Mouse (Mus musculus): Measurements from ENCODE around the gene Abcc8. TPM values are rescaled to one million over a fixed set of nuclear protein-coding genes. Genes with fewer than 3 reads are reported as not detected.

Abcc8 gene
- polyA plus RNA-seq (2015; fragmentation: Nextera tagmentation; extraction: Ambion mirVana): 6.2 and 7.1 TPM in 2 replicates

- H3K4me3 ChIP-seq: peak within 1 kb of the TSS; percentile 54
- no peaks in the 10 kb centered on the region for H3K36me3 ChIP-seq
- peak; percentile 58 for ATAC-seq (ENCODE audit: low FRiP score)
- H3K4me2 ChIP-seq: peak within 1 kb of the TSS; percentile 82
- peak within 1 kb of the TSS; percentile 71 for H3K9ac ChIP-seq
- H3K27me3 ChIP-seq: peaks cover 60% of the 10 kb centered on the region
- H3K4me1 ChIP-seq (replicated peaks): peaks cover 14% of the 10 kb centered on the region
- no peak within 1 kb of the TSS for H3K27ac ChIP-seq
- 2% methylated on average over 65 of the region's 75 CpGs for WGBS
- no peaks in the 10 kb centered on the region for H3K9me3 ChIP-seq
Observed at GRCm38 (mm10) chr7:46179431-46180275, at the start of gene Abcc8. Gene Abcc8 (minus strand): TSS chr7:46180033.

DNA sequence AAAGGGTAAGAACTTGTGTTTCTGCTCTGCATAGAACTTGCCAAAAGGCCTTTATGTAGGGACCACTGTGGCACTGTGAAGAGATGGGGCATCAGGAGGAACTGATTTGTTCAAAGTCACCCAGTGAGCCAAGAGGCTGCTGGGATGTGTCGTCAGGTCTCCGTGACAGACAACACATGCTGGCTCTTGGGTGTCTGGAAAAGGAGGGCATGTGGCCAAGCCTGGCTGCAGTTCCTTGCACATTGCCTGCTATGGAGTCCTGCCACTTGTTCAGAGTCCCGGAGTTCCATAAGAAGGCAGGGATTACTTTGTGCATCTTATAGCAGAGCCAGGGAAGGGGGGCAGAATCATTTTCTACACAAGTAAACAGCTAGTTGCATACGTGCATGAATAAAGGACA is 47.1 kb upstream of the Abcc8 start:
- Histone ChIP-seq H3K4me2 (no peak overlapping the region), H3K36me3 (no peaks in the 10 kb centered on the region), H3K27me3 (no peaks in the 10 kb centered on the region), H3K9ac (no peak overlapping the region), H3K4me1 (replicated peaks) (peaks cover 12% of the 10 kb centered on the region), H3K9me3 (no peaks in the 10 kb centered on the region), H3K4me3 (no peak overlapping the region), H3K27ac (no peak overlapping the region)
- ATAC-seq (ENCODE audit: low FRiP score): no peak
- WGBS: 67% methylated on average over 4 of the region's 4 CpGs

DNA sequence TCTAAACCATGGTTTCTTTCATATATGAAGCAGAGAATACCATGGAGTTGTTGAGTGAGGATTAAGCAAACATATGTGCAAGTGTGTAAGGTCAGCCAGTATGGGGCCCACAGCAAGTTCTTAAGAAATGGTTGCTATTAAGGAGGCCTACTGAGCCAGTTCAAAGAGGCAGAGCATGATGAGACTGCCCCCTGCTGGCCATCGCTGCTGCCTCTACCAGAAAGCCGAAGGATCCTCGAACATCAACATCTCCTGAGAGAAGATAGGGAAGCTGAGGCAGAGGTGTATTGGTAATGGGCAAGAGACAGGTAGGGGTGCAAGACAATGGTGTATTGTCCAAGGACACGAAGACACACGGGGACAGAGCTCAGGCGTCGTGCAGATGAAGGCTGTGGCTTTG is 46.4 kb upstream of the Abcc8 start:
- Histone ChIP-seq H3K9ac (no peak overlapping the region), H3K36me3 (no peaks in the 10 kb centered on the region)

GRCm38 (mm10) chr7:46220591-46221129 is 40.8 kb upstream of the Abcc8 start:
- Histone ChIP-seq H3K27ac (no peak overlapping the region), H3K27me3 (peaks cover 10% of the 10 kb centered on the region; the same call in 1 of the 2 replicates), H3K9ac (no peak overlapping the region), H3K4me1 (replicated peaks) (peaks cover 4% of the 10 kb centered on the region; the same call in 1 of the 2 replicates), H3K4me3 (no peak overlapping the region), H3K9me3 (no peaks in the 10 kb centered on the region), H3K4me2 (no peak overlapping the region), H3K36me3 (no peaks in the 10 kb centered on the region)
- 80% methylated on average over 8 of the region's 8 CpGs for WGBS
- no peak for ATAC-seq (ENCODE audit: low FRiP score)

More for the DNA sequence above, 46.4 kb upstream of the Abcc8 start:
- no peak overlapping the region for H3K4me2 ChIP-seq
- no peaks in the 10 kb centered on the region for H3K27me3 ChIP-seq
- H3K9me3 ChIP-seq: no peaks in the 10 kb centered on the region
- ATAC-seq (ENCODE audit: low FRiP score): no peak
- no peak overlapping the region for H3K27ac ChIP-seq
- no peak overlapping the region for H3K4me3 ChIP-seq
- peaks cover 12% of the 10 kb centered on the region for H3K4me1 ChIP-seq (replicated peaks)
- 24% methylated on average over 7 of the region's 7 CpGs for WGBS

GRCm38 (mm10) chr7:46218415-46218814 is 38.6 kb upstream of the Abcc8 start:
- Histone ChIP-seq H3K4me1 (replicated peaks) (peaks cover 4% of the 10 kb centered on the region; the same call in 1 of the 2 replicates), H3K9me3 (no peaks in the 10 kb centered on the region), H3K27me3 (peaks cover 10% of the 10 kb centered on the region; the same call in 1 of the 2 replicates), H3K4me2 (no peak overlapping the region), H3K9ac (no peak overlapping the region), H3K4me3 (no peak overlapping the region), H3K36me3 (no peaks in the 10 kb centered on the region), H3K27ac (no peak overlapping the region)
- WGBS: 13% methylated on average over 11 of the region's 11 CpGs
- peak; percentile 29; the same call in 1 of the 2 replicates for ATAC-seq (ENCODE audit: low FRiP score)

DNA sequence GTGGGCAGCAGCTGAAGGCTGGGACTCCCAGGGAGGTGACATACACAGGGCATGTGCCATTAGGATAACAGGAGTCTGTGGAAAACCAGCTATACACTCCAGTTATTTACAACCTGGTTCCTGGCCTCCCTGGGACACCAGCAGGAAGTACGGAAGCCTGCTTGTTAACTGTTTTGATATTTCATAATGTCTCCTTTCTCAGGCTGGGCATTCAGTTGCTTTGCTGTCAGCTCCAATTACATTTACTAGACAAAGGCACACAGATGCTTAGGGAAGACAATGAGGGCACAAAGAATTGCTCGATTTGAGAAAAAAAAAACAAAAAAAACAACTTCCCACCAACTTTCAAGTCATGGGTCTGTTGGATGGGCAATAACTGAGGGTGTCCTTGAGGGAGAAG is 36.6 kb upstream of the Abcc8 start:
- WGBS: 57% methylated on average over 2 of the region's 2 CpGs
- Histone ChIP-seq H3K4me2 (no peak overlapping the region), H3K9ac (no peak overlapping the region)

DNA sequence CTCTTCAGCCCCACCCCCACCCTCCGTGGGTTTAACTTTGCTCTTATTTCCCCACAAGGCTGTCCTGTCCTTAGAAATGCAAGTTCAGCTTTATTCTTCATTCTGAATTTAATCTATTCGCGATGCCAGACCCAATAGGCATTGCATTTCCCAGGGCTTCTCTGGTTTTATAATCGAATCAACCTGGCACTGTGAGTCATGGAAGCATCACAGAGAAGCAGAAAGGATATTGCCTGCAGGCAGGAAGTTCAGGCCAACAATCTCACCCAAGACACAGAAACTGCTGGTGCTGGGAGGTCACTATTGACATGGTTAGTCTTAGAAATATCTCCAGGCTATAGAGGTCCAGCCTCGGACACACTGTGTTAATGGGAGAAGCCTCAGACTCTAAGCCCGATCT is 30.4 kb upstream of the Abcc8 start:
- Histone ChIP-seq H3K9me3 (no peaks in the 10 kb centered on the region), H3K9ac (no peak overlapping the region), H3K36me3 (no peaks in the 10 kb centered on the region), H3K27me3 (no peaks in the 10 kb centered on the region), H3K4me1 (replicated peaks) (no peaks in the 10 kb centered on the region), H3K27ac (no peak overlapping the region), H3K4me3 (no peak overlapping the region), H3K4me2 (no peak overlapping the region)
- ATAC-seq (ENCODE audit: low FRiP score): no peak
- 88% methylated on average over 6 of the region's 6 CpGs for WGBS

More for the DNA sequence above, 36.6 kb upstream of the Abcc8 start:
- no peak for ATAC-seq (ENCODE audit: low FRiP score)
- H3K4me3 ChIP-seq: no peak overlapping the region
- no peaks in the 10 kb centered on the region for H3K36me3 ChIP-seq
- no peak overlapping the region for H3K27ac ChIP-seq
- H3K27me3 ChIP-seq: peaks cover 10% of the 10 kb centered on the region; the same call in 1 of the 2 replicates
- H3K4me1 ChIP-seq (replicated peaks): peaks cover 4% of the 10 kb centered on the region; the same call in 1 of the 2 replicates
- H3K9me3 ChIP-seq: no peaks in the 10 kb centered on the region

GRCm38 (mm10) chr7:46208131-46208530 is 28.3 kb upstream of the Abcc8 start:
- ATAC-seq (ENCODE audit: low FRiP score): no peak
- no peaks in the 10 kb centered on the region for H3K9me3 ChIP-seq
- WGBS: 93% methylated on average over 8 of the region's 8 CpGs

DNA sequence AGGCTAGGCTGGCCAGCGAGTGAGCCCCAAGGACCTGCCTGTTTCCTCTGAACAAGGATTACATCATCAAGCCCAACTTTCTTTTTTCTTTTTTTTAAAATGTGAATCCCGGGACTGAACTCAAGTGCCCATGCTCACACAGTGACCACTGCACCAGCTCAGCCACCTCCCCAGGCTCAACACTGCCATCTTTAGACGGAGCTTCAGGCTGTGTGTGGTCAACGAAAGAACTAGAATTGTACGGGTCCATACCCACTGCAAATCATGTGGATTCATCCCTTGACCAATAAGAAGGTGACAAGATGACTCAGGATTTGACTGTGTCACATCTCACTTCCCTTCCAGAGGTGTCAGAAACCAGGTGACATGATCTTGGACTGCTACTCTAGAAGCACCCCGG is 24.9 kb upstream of the Abcc8 start:
- Histone ChIP-seq H3K36me3 (no peaks in the 10 kb centered on the region), H3K4me3 (no peak overlapping the region), H3K4me2 (no peak overlapping the region), H3K4me1 (replicated peaks) (peaks cover 12% of the 10 kb centered on the region), H3K9me3 (no peaks in the 10 kb centered on the region), H3K27me3 (0 out of 2 replicates have a peak, but pooled peaks cover 7% of the 10 kb centered on the region), H3K27ac (no peak overlapping the region), H3K9ac (no peak overlapping the region)
- no peak for ATAC-seq (ENCODE audit: low FRiP score)
- 76% methylated on average over 6 of the region's 6 CpGs for WGBS

More at GRCm38 (mm10) chr7:46208131-46208530, 28.3 kb upstream of the Abcc8 start:
- Histone ChIP-seq H3K9ac (no peak overlapping the region), H3K4me2 (no peak overlapping the region), H3K27ac (no peak overlapping the region), H3K4me3 (no peak overlapping the region), H3K36me3 (no peaks in the 10 kb centered on the region), H3K4me1 (replicated peaks) (no peaks in the 10 kb centered on the region), H3K27me3 (0 out of 2 replicates have a peak, but pooled peaks cover 5% of the 10 kb centered on the region)

DNA sequence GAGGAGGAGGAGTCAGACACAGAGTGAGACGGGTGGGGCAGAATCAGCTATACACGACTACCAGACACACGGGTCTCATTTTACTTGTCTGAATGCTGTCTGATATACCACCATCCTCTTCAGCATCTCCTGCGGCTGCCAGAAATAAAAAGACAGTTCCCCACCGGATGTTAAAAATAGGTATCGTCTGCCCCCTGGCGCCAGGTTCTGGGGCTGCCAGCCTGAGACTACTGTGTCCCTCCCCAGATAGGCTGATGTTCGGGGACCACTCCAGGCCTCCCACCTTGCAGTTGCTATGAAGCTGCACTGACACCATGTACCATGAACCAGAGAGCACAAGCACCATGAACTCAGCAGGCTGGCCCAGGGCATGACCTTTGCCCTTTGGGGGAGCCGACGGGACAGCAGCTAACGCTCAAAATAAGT is 24.2 kb upstream of the Abcc8 start:
- Histone ChIP-seq H3K9ac (0 out of 2 replicates have a peak overlapping the region, but pooled peaks have one; percentile 24), H3K36me3 (no peaks in the 10 kb centered on the region), H3K27me3 (0 out of 2 replicates have a peak, but pooled peaks cover 9% of the 10 kb centered on the region), H3K4me3 (no peak overlapping the region), H3K4me2 (no peak overlapping the region), H3K9me3 (no peaks in the 10 kb centered on the region), H3K27ac (no peak overlapping the region), H3K4me1 (replicated peaks) (peaks cover 12% of the 10 kb centered on the region)
- WGBS: 45% methylated on average over 11 of the region's 11 CpGs
- peak; percentile 38 for ATAC-seq (ENCODE audit: low FRiP score)

DNA sequence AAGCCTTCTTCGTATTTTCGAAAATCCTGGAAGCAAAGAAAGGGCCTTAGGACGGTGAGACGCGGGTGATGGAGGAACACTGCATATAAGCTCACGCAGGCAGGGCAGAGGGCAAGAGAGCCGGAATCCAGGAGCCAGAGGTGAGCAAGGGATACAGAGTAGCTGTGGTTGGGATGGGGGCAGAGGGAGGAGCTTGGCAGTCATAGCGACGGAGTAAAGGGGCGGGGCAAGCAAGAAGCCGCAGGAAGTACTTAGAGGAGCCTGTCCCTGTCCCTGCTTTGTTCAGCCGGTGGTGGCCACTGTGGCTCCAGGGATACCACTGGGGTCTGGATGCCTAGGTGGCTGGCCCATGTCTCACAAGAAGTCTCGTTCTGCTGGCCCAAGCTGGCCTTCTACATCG is 21.8 kb upstream of the Abcc8 start:
- WGBS: 17% methylated on average over 13 of the region's 14 CpGs
- H3K9ac ChIP-seq: no peak overlapping the region
- H3K4me3 ChIP-seq: no peak overlapping the region
- peak; percentile 11; the same call in 1 of the 2 replicates for ATAC-seq (ENCODE audit: low FRiP score)
- no peaks in the 10 kb centered on the region for H3K36me3 ChIP-seq
- H3K4me1 ChIP-seq (replicated peaks): peaks cover 12% of the 10 kb centered on the region
- H3K9me3 ChIP-seq: no peaks in the 10 kb centered on the region
- 0 out of 2 replicates have a peak overlapping the region, but pooled peaks have one; percentile 10 for H3K4me2 ChIP-seq
- H3K27me3 ChIP-seq: 0 out of 2 replicates have a peak, but pooled peaks cover 9% of the 10 kb centered on the region
- H3K27ac ChIP-seq: no peak overlapping the region

DNA sequence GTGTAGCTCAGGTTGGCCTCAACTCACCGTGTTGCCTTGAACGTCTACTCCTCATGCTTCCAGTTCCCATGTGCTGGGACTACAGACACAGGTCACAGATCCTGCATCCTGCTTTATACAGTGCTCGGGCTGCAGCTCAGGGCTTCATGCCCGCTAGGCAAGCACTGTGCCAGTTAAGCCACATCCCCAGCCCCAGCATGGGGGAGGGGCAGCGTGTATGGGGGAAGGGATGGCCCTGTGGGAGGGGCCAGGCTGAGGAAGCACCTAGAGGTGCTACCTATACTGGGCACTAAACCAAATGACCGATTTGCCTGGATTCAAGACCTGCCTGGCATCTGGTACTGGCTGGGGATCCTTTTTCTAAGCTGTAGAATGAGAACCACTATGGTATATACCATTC is 20.2 kb upstream of the Abcc8 start:
- Histone ChIP-seq H3K4me2 (no peak overlapping the region), H3K4me3 (no peak overlapping the region), H3K27ac (no peak overlapping the region), H3K27me3 (0 out of 2 replicates have a peak, but pooled peaks cover 9% of the 10 kb centered on the region), H3K9me3 (no peaks in the 10 kb centered on the region), H3K4me1 (replicated peaks) (peaks cover 12% of the 10 kb centered on the region), H3K9ac (no peak overlapping the region), H3K36me3 (no peaks in the 10 kb centered on the region)
- no peak for ATAC-seq (ENCODE audit: low FRiP score)
- WGBS: 70% methylated on average over 6 of the region's 6 CpGs
